ENCODE assay signal across 7 mouse cellular contexts in genomic region chr19:6127760-6128341, GRCm38 (mm10). TPM values are rescaled to one million over a fixed set of nuclear protein-coding genes. Genes with fewer than 3 reads are reported as not detected.
DNase-seq lines count a peak whose midpoint lies in the region; ATAC-seq and TF ChIP-seq lines count a peak whose summit lies in the region.

Gene Snx15, minus strand, starts transcription at chr19:6128304.

- under 1% methylated on average over 32 of the region's 32 CpGs for WGBS in embryonic facial prominence, embryonic 10.5 days
- under 1% methylated on average over 32 of the region's 32 CpGs for WGBS in intestine, postnatal 0 days
- under 1% methylated on average over 32 of the region's 32 CpGs for WGBS in midbrain, embryonic 12.5 days
- WGBS in small intestine, adult 2 months, result under 1% methylated on average over 32 of the region's 32 CpGs

- peak; percentile 94 for DNase-seq in adrenal gland, postnatal 10 days
- peak; percentile 93 for DNase-seq in embryonic facial prominence, embryonic 10.5 days (ENCODE audit: low spot score)
- peak; percentile 74 for DNase-seq in gonadal fat pad, adult 2 months (ENCODE audit: low read depth)
- peak; percentile 96 for DNase-seq in left cerebral cortex, postnatal 4 days

- peak; percentile 91 for ATAC-seq in intestine, postnatal 0 days
- ATAC-seq in midbrain, embryonic 12.5 days (ENCODE audit: low FRiP score, low read depth), result peak; percentile 92

- peak within 1 kb of the TSS; percentile 66 for H3K4me3 ChIP-seq in embryonic facial prominence, embryonic 10.5 days
- H3K4me3 ChIP-seq in intestine, postnatal 0 days (ENCODE audit: low read depth, low read length), result peak within 1 kb of the TSS; percentile 42
- H3K4me3 ChIP-seq in midbrain, embryonic 12.5 days, result peak within 1 kb of the TSS; percentile 55
- peak within 1 kb of the TSS; percentile 71 for H3K4me3 ChIP-seq in small intestine, adult 2 months (ENCODE audit: low read depth, low read length)

- no peaks in the 10 kb centered on the region for H3K36me3 ChIP-seq in embryonic facial prominence, embryonic 10.5 days (replicated peaks)
- H3K36me3 ChIP-seq in intestine, postnatal 0 days (ENCODE audit: control insufficient read depth, insufficient read depth), result no peaks in the 10 kb centered on the region
- H3K36me3 ChIP-seq in midbrain, embryonic 12.5 days, result no peaks in the 10 kb centered on the region
- H3K36me3 ChIP-seq in small intestine, adult 2 months (ENCODE audit: control insufficient read depth, insufficient read depth, low read length), result no peaks in the 10 kb centered on the region

- H3K27ac ChIP-seq in embryonic facial prominence, embryonic 10.5 days (replicated peaks), result peak within 1 kb of the TSS; percentile 88
- peak within 1 kb of the TSS; percentile 94 for H3K27ac ChIP-seq in intestine, postnatal 0 days (ENCODE audit: low read depth, low read length)
- peak within 1 kb of the TSS; percentile 83 for H3K27ac ChIP-seq in midbrain, embryonic 12.5 days (replicated peaks)
- H3K27ac ChIP-seq in small intestine, adult 2 months (ENCODE audit: insufficient read depth, low read depth, low read length), result peak within 1 kb of the TSS; percentile 92

- no peak for TF ChIP-seq CTCF in intestine, postnatal 0 days (IDR thresholded peaks at IDR 0.05; ENCODE audit: low read depth)
- no peak for TF ChIP-seq CTCF in small intestine, adult 2 months (IDR thresholded peaks at IDR 0.05; ENCODE audit: extremely low read depth, insufficient read length, insufficient replicate concordance, low read depth, low read length)

- TF ChIP-seq POLR2A in small intestine, adult 2 months (IDR thresholded peaks at IDR 0.05; ENCODE audit: low read depth, low read length), result peak; percentile 32; the same call in 1 of the 2 replicates

- peak within 1 kb of the TSS; percentile 51; the same call in 1 of the 2 replicates for H3K9ac ChIP-seq in intestine, postnatal 0 days (ENCODE audit: low read depth, low read length)
- H3K9ac ChIP-seq in midbrain, embryonic 12.5 days (replicated peaks), result peak within 1 kb of the TSS; percentile 59

- H3K4me2 ChIP-seq in intestine, postnatal 0 days (replicated peaks; ENCODE audit: low read depth), result peak within 1 kb of the TSS; percentile 69
- H3K4me2 ChIP-seq in midbrain, embryonic 12.5 days (replicated peaks), result peak within 1 kb of the TSS; percentile 68

- no peaks in the 10 kb centered on the region for H3K27me3 ChIP-seq in embryonic facial prominence, embryonic 10.5 days (replicated peaks; ENCODE audit: low read depth, poor library complexity, severe bottlenecking)
- H3K27me3 ChIP-seq in intestine, postnatal 0 days (replicated peaks; ENCODE audit: control insufficient read depth, insufficient read depth, low read length), result no peaks in the 10 kb centered on the region
- no peaks in the 10 kb centered on the region for H3K27me3 ChIP-seq in midbrain, embryonic 12.5 days
- no peaks in the 10 kb centered on the region for H3K27me3 ChIP-seq in small intestine, adult 2 months (ENCODE audit: control insufficient read depth, insufficient read depth, low read length)

- no peaks in the 10 kb centered on the region for H3K9me3 ChIP-seq in embryonic facial prominence, embryonic 10.5 days
- H3K9me3 ChIP-seq in intestine, postnatal 0 days (ENCODE audit: control insufficient read depth), result no peaks in the 10 kb centered on the region
- no peaks in the 10 kb centered on the region for H3K9me3 ChIP-seq in midbrain, embryonic 12.5 days

- intact Hi-C loops in left cerebral cortex, postnatal 4 days (cut with DNase I), result no loop called here

- peaks cover 16% of the 10 kb centered on the region for H3K4me1 ChIP-seq in embryonic facial prominence, embryonic 10.5 days
- H3K4me1 ChIP-seq in intestine, postnatal 0 days (replicated peaks; ENCODE audit: control insufficient read depth, insufficient read depth, low read length), result no peaks in the 10 kb centered on the region
- peaks cover 5% of the 10 kb centered on the region; the same call in 1 of the 2 replicates for H3K4me1 ChIP-seq in midbrain, embryonic 12.5 days
- peaks cover 6% of the 10 kb centered on the region; the same call in 1 of the 2 replicates for H3K4me1 ChIP-seq in small intestine, adult 2 months (ENCODE audit: control insufficient read depth, insufficient read depth, insufficient read length, low read length)

RNA-seq across cellular contexts. Expression of gene Snx15, which starts in this region (rescaled TPM):
- total RNA-seq in adrenal gland, postnatal 10 days (2021), result 10 to 100 TPM; 19.6 to 21.8 TPM
- 29.1 and 30.2 TPM in 2 replicates for polyA plus RNA-seq in embryonic facial prominence, embryonic 10.5 days (2016; fragmentation: Nextera tagmentation; extraction: Ambion mirVana)
- 27.6 and 31.0 TPM in 2 replicates for polyA plus RNA-seq in gonadal fat pad, adult 2 months (2012; rRNA removed)
- 23.0 and 23.3 TPM in 2 replicates for polyA plus RNA-seq in intestine, postnatal 0 days (2015; fragmentation: Nextera tagmentation; extraction: Ambion mirVana)
- 10 to 100 TPM; 36.0 to 41.2 TPM for total RNA-seq in left cerebral cortex, postnatal 4 days (2021)
- 29.7 and 30.5 TPM in 2 replicates for polyA plus RNA-seq in midbrain, embryonic 12.5 days (2016; fragmentation: Nextera tagmentation; extraction: Ambion mirVana)
- 19.8 and 41.8 TPM in 2 replicates for polyA plus RNA-seq in small intestine, adult 2 months (2012; rRNA removed)

Comparison
In these comparisons a context has a peak if more than half of its experiments do, and no peak if none do; other contexts are left out.
1. Peak in every context shown above with its lines: DNase-seq, ATAC-seq, H3K4me3 ChIP-seq and H3K27ac ChIP-seq.